Mouse (Mus musculus) cerebellum, adult 9-10 months (tissue): ENCODE measurements around the gene Olfr738.

ENCODE experiments used
- DNase-seq: peaks from one replicate; pipeline ENCODE4 v3.0.0; 2022

Olfr738 gene

GRCm38 (mm10) chr14:50407268-50407667, at the start of gene Olfr738:
Olfr738 (plus strand) TSS chr14:50407568.
- DNase-seq, result no peak

GRCm38 (mm10) chr14:50357593-50357992, 49.8 kb upstream of the Olfr738 start, which contains the start of gene Tlr11:
Tlr11 (plus strand) TSS chr14:50357914.
- no peak for DNase-seq

- no peak for DNase-seq
Observed at GRCm38 (mm10) chr14:50360480-50360879, 46.9 kb upstream of the Olfr738 start.

- DNase-seq, result no peak
Observed at GRCm38 (mm10) chr14:50363561-50363960, 43.8 kb upstream of the Olfr738 start.

- DNase-seq, result no peak
Observed at GRCm38 (mm10) chr14:50380863-50381262, 26.5 kb upstream of the Olfr738 start, which contains the start of gene Olfr736. Olfr736 (plus strand) TSS chr14:50381163.

- DNase-seq, result no peak
Observed at GRCm38 (mm10) chr14:50418326-50418725, 11.0 kb downstream of the Olfr738 start, which contains the start of gene Olfr739. Olfr739 (plus strand) TSS chr14:50418626.

GRCm38 (mm10) chr14:50445245-50445644, 37.9 kb downstream of the Olfr738 start, which contains the start of gene Olfr740:
Olfr740 (plus strand) TSS chr14:50445545.
- no peak for DNase-seq
